Mouse (Mus musculus) embryonic fibroblast, embryonic 13.5 days (primary cell): ENCODE measurements around the gene Fam3c.

Experiments
- CTCF ChIP-seq: IDR thresholded peaks from 2 replicates; pipeline ENCODE4 v1.5.1; 2011; ENCODE audit warnings: mild to moderate bottlenecking, control low read depth, low read length, moderate library complexity, borderline replicate concordance; ENCODE audit not compliant: insufficient read depth
- POLR2A ChIP-seq: IDR thresholded peaks from 2 replicates; pipeline ENCODE4 v1.6.1; 2011; ENCODE audit warnings: low read depth, mild to moderate bottlenecking, control low read depth, low read length, moderate library complexity

GRCm38 (mm10) chr6:22405021-22405420 lies 49.0 kb upstream of the Fam3c start:
- TF ChIP-seq CTCF (no peak), POLR2A (no peak)
